Mouse (Mus musculus) heart, postnatal 4 days (tissue): ENCODE results near the gene Pex14. TPM values are rescaled to one million over a fixed set of nuclear protein-coding genes. Genes with fewer than 3 reads are reported as not detected.

Source experiments
- DNase-seq: peaks from one replicate; pipeline ENCODE4 v3.0.0; 2021
- total RNA-seq, 2 experiments: library from RNA; stranded (reverse); gene quantifications; 2 replicates each; pipeline ENCODE4 v1.2.3; 2021

The Pex14 gene
- total RNA-seq, 2 experiments from 2014 or later, result 26.5 to 30.2 TPM

DNA sequence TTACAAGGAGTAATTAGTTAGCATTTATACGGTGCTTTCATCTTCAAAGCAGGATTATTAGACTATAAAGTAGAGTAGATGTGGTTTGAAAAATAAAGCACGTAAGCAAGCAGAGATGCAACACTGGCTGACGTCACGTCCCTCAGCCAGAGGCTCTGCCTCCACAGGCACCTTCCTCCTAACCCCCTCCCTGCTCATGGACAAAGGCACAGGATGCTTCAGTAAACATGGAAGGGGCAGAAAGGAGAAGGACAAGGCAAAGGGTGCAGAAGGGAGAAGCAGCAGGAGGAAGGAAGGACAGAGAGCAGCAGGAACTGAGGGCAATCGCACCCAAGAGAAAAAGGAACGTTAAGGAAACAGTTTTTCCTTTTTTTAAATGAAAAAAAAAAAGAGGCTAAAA, 43.8 kb downstream of the Pex14 start:
- DNase-seq, result no peak

DNA sequence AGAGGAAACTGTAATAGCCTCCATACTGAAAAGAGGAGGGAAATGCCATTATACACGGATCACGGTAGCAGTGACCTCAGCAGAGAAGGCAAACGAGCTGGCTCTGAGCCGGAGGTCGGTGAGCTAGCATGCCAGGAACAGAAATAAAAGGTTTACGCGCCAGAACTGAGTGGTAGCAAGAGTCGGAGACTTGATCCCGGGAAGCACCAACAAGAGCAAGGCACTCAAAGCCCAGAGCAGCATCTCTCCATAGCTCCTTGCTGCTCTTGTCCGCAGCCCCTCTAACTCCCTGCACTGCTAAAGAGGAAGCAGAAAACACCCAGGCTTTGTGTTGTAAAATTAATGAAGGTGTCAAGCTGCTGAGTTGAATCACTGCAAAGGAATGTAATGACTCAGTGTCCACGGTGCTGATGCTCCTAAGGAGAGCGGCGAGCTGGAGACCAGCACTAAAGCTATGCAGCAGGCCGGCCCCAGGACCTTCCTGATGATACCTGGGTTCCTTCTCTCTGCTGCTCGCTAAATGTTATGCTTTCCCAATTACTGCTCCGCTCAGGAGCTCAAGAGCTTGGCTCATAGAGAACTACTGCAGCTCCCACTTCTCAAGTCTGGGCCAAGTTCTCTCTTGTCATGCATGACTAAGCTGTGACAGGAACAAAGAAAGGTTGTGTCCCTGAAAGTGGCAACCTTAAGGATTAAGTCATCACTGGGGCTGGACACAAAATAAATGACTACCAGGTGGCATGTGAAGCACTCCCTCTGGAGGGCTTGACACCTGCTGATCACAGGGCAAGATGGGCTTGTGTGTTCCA, 50.1 kb downstream of the Pex14 start:
- DNase-seq, result peak; percentile 69

DNA sequence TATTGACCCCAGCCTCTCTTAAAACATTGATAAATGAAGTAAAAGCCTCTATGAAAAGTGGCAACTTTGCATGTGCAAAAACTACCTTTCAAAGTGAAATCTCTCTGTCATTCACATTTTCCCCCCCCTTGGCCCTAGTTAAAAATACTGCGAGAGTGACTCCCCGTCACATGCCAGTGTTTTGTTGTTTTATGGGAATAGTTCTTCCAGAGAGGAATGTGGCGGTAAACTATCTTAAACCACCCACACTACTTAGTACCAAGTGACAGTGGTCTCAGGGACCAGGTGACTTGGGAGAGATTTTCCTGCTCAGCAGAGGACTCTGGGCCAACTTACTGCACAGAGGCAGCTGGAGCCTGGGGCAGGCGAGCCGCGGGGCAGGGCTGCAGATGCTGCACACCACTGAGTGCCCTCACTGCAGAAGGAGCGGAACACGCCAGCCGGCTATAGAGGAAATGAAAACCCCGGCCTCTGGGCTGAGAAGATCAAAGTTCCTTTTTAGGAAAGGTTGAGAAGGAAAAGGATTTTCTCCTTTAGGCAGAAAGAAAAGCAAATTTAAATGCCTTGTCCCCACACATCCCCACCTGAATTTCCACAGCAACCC, 50.9 kb downstream of the Pex14 start:
- peak; percentile 37 for DNase-seq

DNA sequence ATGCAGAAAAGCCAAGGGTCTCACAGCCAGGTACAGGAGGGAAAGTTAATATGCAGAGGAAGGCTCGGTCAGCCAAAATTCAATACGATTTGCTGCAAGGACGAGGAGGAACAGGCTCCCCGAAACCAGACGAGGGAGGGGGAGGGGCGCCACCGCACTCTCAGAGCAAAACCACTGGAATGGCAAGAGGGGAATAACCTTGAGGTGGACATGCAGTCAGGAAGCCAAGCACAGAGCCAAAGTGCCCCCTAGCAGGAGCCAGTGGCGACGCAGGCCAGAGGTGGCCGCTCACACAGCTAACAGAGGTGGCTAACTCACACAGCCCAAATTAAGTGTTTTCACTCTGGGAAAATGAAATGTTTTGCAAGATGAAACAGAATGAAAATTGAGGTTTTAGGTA, 52.3 kb downstream of the Pex14 start:
- peak; percentile 81 for DNase-seq

DNA sequence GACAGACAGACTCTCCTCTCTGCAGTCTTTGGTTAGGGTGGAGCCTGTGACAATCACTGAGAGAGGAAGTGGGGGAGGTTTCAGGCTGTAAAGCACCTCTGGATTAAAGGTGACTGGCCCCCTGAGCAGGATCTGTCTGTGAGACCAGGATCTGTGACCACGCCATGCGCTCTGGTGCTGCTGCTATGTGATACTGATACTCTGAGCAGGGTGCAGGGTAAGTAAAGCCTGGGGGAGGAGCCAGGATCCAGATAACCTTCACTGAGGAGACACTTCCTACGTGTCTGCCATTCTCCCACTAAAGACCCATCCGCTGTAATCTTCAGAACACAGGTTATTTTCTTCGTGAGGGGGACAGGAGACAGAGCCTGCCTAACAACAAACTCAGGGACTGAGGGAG, 53.8 kb downstream of the Pex14 start:
- DNase-seq, result no peak

DNA sequence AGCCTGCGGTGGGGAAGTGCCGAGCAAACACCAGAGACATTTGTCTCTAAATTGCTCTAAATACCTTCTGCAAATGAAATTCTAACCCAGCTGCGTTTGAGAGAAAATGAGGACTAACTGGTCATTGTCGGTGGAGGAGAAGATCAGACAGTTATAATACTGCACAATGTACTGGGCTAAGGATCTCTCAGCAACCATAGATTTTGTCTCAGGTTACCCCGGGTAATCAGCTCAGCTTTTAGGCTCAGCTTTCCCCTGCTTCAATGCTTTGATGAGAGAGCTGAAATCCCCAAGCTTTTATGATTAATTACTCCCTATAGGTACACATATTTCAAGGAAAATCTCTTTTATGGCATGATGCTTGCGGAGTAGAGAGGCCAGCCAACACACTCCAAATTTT, 59.4 kb downstream of the Pex14 start:
- no peak for DNase-seq

DNA sequence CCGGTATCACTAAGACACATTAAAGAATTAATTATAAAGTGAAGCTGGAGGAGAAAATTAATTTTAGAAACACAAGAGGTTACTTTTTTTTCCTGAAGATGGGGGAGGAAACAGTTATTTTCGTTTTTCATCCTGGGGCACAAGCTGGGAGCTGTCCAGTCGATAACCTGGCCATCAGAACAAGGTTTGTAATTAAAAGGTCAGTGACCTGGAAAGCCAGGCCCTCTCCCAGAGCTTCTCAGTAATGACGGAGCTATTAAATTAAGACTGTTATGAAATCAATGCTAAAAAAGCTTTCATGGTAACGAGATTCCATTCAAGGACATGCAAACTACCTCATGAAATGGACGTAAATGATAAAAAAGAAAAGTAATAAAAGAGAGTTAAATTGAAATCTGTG, 62.0 kb downstream of the Pex14 start:
- no peak for DNase-seq

DNA sequence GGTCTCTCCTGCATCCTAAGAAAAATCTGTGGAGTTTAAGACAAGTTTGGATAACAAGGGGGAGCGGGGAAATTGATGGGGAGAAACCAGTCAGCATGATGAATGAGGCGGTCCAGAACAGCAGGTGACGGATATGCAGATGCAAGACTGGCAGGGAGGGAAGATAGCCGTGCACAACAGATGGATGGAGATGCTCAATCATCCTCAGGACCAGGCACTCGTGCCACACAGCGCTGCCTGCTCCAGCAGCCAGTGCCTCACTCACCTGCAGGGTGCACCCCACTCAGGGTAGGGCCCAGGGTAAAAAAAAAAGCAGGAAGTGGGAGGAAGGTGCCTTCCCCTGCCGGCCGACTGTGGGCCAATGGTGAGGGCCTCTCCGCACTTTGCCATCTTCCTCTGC, 63.1 kb downstream of the Pex14 start:
- DNase-seq, result no peak

DNA sequence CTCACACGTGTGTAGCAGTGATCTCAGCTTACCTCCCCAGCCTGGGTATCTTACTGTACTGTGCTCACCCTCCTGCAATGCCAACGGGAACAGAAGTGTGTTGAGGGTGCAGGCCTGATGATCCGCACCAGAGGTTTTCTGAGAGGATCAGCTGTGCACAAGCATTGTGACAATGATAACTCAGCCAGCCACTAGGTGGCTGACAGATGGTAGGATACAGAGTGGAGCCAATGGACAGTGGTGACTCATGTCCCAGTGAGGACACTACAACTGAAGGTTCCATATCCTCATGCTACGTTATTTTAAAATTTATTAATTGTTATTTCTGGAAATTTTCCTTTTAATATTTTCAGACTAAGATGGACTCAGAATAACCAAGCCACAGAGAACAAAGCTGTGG, 68.2 kb downstream of the Pex14 start:
- DNase-seq, result no peak

DNA sequence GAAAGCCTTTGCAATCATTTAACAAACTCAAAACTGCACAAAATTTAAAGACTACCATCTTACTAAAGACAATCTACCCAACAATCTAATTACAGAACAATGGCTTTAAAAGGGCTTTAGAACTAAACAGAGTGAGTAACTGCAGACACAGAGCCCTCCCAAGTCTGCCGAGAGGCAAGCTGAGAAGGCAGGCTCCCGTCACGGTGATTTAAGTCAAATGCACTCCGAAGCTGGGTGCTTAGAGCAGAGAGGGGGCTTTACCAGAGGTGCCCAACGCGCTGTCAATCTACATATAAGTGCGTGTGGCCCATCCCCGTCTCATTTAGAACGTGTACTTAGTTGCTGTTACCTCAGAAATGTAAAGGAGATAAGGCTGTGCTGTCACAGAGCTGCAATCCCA, 72.1 kb downstream of the Pex14 start:
- no peak for DNase-seq

DNA sequence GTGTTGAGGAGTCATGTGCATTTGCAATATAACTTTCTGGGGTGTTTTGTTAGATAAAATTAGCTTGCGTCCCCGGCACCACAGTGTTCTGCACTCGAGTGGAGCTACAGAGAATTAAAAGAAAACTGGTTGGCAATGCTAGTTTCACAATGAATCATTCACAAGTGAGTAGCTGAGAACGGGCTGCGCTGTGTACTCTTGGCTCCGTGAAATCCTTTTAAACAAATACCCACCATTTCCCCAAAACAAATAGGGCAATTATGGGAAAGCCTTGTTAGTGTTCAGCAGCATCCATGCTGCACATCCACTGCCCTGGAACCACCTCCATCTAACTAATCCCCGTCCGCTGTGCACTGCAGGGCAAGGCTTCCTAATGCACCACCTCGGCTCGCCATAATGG, 74.4 kb downstream of the Pex14 start:
- no peak for DNase-seq

DNA sequence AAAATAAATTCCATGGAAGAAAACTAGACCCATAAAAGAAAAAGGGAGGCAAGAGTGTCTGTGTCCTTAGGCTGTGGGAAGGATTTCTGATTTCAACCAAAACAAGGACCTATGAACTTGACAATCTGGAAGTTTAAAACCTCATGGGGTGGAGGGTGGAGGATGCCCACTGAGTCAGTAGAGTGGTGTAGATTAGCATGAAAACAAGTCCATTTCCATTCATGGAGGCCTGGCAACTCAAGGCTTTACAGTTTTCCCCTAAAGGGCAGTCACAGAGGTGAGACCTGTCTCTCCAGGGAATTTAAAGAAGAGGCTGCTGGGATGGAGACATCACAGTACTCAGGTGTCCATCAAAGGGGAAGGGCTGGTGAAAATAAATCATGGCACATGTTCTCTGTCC, 78.7 kb downstream of the Pex14 start:
- DNase-seq, result no peak

DNA sequence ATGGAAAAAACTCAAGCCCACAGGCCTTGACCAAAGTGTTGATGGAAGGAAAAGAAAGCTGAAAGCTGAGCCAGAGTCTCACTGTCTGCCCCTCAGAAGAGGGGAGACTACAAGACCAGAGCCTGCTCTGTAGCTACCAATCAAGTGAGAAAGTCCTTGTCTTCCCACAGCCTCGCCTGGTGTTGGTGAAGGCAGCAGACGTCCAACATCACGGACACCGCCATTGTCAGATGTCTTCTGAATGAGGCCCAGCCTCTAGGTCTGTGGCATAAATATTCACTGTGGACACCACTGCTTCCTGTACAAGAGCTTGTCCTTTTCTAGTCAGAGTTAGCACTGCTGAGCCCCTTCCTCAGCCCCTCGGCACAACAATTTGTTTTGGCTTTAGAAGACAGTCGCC, 80.2 kb downstream of the Pex14 start:
- DNase-seq, result no peak

DNA sequence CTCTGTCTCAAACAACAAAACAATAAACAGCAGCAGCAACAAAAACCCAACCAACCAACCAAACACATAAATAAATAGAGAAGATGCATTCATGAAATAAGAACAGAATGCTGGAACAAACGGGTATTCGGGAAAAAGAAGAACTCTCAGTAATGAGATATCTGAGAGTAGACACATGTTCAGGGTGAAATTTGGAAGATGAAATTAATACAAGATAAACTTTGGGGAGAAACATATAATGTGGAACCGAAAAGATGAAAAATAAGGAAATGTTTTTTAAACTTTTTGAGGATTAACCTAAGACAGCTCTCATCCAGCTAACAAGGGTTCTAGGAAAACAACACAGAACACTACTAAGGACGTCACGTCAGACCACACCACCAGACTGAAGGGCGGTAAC, 92.9 kb downstream of the Pex14 start:
- no peak for DNase-seq

DNA sequence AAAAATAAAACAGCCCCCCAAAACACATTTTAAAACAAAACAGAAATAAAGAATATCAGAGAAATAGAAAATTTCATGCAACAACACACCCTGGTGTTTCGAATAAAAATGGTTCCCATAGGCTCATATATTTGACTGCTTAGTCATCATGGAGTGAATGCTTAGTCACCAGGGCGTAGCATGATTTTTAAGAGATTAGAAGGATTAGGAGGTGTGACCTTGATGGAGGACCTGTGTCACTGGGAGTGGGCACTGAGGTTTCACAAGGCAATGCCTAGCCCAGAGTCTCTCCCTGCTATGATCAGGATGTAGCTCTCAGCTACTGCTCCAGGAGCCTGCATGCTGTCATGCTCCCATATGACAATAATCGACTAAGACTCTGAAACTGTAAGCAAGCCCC, 93.6 kb downstream of the Pex14 start:
- no peak for DNase-seq

DNA sequence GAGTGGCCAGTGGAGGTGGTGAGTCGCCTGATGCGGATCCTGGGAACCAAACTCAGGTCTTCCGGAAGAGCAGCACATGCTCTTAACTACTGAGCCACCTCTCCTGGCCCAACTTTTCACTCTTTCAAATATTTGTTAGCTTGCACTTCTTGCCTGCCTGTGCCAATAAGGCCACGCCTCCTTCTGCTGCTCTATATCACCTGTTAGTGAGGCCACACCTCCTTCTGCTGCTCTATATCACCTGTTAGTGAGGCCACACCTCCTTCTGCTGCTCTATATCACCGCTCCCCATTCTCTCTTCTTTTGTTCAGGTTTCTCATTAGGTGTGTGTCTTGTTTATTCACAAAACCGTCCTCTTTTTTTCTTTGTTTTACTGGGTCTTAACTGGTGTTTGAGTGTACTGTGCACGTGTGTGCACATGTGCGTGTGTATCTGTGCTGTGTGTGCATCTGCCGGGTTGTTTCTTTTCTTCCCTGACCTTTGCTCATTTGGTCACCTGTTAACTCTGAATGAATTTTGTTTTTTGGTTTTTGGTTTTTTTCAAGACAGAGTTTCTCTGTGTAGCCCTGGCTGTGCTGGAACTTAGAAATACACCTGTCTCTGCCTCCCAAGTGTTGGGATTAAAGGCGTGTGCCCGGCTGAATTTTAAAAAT, 97.1 kb downstream of the Pex14 start:
- no peak for DNase-seq

DNA sequence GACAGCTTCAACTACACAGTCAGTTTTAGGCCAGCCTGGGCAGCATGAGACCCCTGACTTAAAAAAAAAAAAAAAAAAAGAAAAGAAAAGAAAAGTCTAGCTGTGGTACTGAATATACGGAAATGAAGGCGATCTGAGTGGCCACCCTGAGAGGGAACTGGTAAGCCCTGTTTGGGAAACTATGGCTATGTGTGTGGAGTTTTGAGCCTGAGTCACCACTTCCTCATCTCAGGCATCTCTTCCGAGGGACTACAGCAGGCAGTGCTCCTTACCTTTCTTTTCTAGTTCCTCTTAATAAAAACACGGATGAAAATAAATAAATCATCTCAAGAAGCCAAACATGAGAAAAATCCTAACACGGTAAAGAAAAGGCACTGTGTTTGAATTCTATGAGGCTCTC, 98.2 kb downstream of the Pex14 start:
- no peak for DNase-seq

DNA sequence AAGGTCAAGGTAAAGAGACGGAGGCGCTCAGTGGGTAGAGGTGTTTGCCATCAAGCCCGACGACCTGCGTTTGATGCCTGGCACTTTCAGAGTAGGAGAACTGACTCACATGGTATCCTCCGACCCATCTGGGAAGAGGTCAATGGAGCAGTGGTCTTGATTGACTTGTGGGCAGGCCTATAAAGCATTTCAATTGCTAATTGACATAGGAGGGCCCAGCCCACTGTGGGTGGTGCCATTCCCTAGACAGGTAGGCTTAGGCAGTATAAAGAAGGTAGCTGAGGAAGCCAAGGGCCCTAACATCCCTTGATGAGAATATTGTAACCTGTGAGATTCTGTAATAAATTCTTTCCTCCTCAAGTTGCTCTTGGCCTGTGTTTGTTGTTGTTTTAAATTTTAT, 98.9 kb downstream of the Pex14 start:
- no peak for DNase-seq

DNA sequence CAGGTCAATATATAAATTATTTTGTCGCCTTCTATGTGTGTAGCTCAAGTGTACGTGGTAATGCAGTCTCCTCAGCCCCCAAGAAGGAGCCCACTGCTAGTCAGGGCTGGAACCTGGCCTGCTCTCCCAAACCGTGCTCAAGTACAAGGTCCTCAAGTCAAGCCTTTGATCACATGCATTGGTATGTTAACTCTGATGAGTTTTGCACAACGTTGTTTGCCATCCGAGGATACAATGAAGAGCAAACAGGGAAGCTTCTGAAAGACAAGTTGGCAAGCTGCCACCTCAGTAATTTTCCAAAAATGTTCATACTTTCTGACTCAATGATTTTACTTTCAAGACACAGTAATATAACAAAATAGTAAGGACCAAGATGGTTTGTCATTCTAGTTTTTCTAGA, 105.7 kb downstream of the Pex14 start:
- DNase-seq, result no peak

DNA sequence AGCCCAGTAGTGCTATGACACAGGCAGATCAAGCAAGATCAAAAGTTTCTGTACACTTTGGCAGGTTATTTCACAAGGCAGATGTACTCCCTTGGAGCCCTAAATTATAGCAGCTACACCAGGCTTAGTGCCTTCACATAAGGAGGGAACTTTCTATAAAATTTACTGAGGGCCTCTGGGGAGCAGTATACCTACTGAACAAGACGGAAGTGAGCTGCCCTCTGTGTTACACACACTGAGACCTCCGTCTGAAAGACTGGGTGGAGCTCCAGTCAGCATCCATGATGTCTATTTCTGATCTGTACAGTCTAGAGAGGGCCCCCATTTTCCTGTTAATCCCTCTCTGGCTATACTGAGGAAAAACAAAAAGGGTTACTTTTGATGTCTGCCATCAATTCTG, 109.6 kb downstream of the Pex14 start:
- no peak for DNase-seq

DNA sequence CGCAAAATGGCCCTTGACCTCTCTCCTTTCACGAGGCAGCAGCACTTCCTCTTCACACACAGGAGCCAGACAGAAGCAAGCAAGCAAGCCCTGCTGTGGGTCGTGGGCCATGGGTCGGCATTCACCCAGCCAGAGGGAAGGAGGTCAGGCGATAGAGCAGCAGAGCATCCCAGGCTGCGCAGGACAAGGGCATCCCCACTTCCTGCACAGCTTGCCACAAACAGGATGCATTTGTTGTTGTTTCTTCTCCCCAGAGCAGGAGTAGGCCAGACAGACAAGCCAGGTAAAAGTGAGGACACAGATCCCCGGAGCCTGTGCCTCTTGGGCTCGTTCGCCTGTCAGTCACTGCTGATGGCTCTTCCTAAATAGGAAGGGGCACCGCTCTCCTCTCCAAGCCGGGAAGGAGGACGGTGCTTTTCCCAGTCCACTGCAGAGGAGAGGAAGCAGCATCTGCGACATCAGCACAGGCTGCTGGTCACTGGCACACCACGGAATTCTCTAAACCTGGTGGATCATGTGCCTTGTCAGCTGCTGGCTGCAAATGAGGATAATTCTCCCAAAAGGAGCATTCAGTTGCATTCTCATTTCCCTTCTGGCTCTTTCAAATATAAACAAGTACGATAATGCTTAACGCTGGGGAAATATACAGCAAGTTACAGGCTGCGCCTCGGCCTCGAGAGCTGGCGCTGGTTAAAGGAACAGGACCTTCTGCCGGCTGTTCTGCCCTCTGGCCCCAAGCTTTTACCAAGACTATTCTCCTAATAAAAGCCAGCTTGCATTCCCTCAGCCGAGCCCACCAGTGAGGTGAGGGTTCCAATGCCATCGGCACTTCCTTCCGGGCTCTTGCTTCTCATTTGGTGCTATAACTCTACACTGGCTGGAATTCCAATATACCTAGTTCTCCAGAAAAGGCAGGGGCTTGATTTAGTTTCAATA, 113.9 kb downstream of the Pex14 start:
- DNase-seq, result no peak

DNA sequence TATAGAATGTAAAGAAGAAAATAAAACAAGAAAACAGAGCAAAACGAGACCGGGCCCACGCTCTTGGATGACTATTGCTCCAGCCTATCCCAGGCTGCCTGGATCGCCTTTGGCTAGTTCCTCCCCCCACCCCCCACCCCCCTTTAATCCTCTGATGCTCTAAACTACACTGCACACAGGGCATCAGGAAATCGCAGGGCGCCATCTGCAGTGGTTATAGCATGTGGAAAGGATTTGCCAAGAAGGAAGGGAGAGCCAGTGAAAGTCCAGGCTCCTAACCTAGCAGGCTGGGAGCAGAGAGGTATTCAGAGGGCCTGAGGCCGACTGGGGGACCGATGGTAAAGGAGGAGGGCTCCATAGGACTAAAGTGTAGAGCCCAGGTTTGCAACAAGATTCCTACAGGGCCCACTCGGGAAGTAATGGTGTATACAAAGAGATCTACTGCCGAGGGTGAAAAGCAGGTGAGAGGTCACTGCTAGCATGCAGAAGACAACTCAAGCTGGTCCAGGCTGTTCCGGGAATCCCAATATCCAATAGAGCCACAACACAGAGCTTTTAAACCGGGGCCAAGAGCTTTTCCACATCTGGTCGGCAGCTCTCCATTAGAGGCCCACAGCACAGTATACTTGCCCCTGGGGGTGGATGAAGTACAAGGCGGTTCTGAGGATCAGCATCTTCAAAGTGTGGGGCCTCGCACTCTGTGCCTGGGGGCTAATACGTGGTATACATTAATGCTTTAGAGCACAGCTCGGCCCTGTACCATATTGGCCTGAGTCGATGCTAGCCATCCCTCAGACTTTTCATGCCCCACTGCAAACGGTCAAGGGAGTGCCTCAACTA, 114.8 kb downstream of the Pex14 start:
- no peak for DNase-seq
